Mouse (Mus musculus) limb, embryonic 11.5 days (tissue): Measurements from ENCODE around the gene BC004004. TPM values are rescaled to one million over a fixed set of nuclear protein-coding genes. Genes with fewer than 3 reads are reported as not detected.

Experiments
- ATAC-seq: fragments of 200-750 bp; cut with Nextera tagmentation; 2 replicates; pipeline ENCODE4 v1.8.0; 2017; ENCODE audit warnings: low read depth; ENCODE audit not compliant: insufficient number of reproducible peaks, low FRiP score, low TSS enrichment
- DNase-seq: peaks from one replicate; pipeline ENCODE4 v3.0.0-alpha.2; 2015; ENCODE audit warnings: low spot score
- H3K27ac ChIP-seq: fragments of 300-500 bp; sonication (generic); replicated peaks from 2 replicates; pipeline ENCODE4 v1.5.1; 2014; ENCODE audit warnings: low read depth, mild to moderate bottlenecking, low read length
- H3K27me3 ChIP-seq: fragments of 300-500 bp; sonication (generic); 2 replicates; pipeline ENCODE4 v1.6.1; 2014; ENCODE audit warnings: mild to moderate bottlenecking, low read length, mixed read lengths; ENCODE audit not compliant: control insufficient read depth, insufficient read depth
- H3K36me3 ChIP-seq: fragments of 300-500 bp; sonication (generic); 2 replicates; pipeline ENCODE4 v1.6.1; 2014; ENCODE audit warnings: mild to moderate bottlenecking, low read length, moderate library complexity, mixed read lengths; ENCODE audit not compliant: control insufficient read depth, insufficient read depth
- H3K4me1 ChIP-seq: fragments of 300-500 bp; sonication (generic); 2 replicates; pipeline ENCODE4 v1.6.1; 2014; ENCODE audit warnings: low read length, mixed read lengths; ENCODE audit not compliant: control insufficient read depth, insufficient read depth
- H3K4me2 ChIP-seq: fragments of 300-500 bp; sonication (generic); 2 replicates; pipeline ENCODE4 v1.6.1; 2014; ENCODE audit warnings: low read depth, mild to moderate bottlenecking, moderate library complexity; ENCODE audit not compliant: severe bottlenecking
- H3K4me3 ChIP-seq: fragments of 300-500 bp; sonication (generic); 2 replicates; pipeline ENCODE4 v1.5.1; 2014; ENCODE audit warnings: low read depth, low read length
- H3K9ac ChIP-seq: fragments of 300-500 bp; sonication (generic); 2 replicates; pipeline ENCODE4 v1.6.1; 2014; ENCODE audit warnings: mild to moderate bottlenecking, low read length
- H3K9me3 ChIP-seq: fragments of 300-500 bp; sonication (generic); 2 replicates; pipeline ENCODE4 v1.6.1; 2016; ENCODE audit warnings: low read length; ENCODE audit not compliant: control insufficient read depth
- WGBS: fragments of 180-500 bp; shearing (Covaris S2); extraction: QIAGEN DNeasy Blood & Tissue Kit; methylation state at CpG from one replicate; pipeline ENCODE4 v1.1.7; 2014; 5-methylcytosine and 5-hydroxymethylcytosine counted together
- polyA plus RNA-seq: library from polyadenylated mRNA; unstranded; fragments of >200 nt; fragmentation: Nextera tagmentation; extraction: Ambion mirVana; gene quantifications from 2 replicates; pipeline ENCODE4 v1.2.1, GENCODE M21; 2014

The BC004004 gene
- polyA plus RNA-seq, 1 experiment from 2014 or later: 50.0 TPM

GRCm38 (mm10) chr17:29304376-29305057 is 35.9 kb downstream of the BC004004 start:
- ATAC-seq: no peak
- Histone ChIP-seq H3K9me3 (no peaks in the 10 kb centered on the region), H3K9ac (no peak overlapping the region), H3K27ac (no peak overlapping the region), H3K4me2 (no peak overlapping the region), H3K4me1 (peaks cover 25% of the 10 kb centered on the region), H3K27me3 (no peaks in the 10 kb centered on the region), H3K36me3 (peaks cover 12% of the 10 kb centered on the region; the same call in 1 of the 2 replicates), H3K4me3 (no peak overlapping the region)
- DNase-seq: no peak
- 69% methylated on average over 13 of the region's 13 CpGs for WGBS

GRCm38 (mm10) chr17:29305058-29305806 is 36.6 kb downstream of the BC004004 start:
- Histone ChIP-seq H3K9ac (no peak overlapping the region), H3K9me3 (no peaks in the 10 kb centered on the region)

GRCm38 (mm10) chr17:29305871-29306270 is 37.3 kb downstream of the BC004004 start:
- Histone ChIP-seq H3K9ac (no peak overlapping the region), H3K27ac (no peak overlapping the region), H3K27me3 (no peaks in the 10 kb centered on the region), H3K9me3 (no peaks in the 10 kb centered on the region), H3K4me2 (no peak overlapping the region), H3K4me3 (no peak overlapping the region), H3K36me3 (peaks cover 7% of the 10 kb centered on the region; the same call in 1 of the 2 replicates), H3K4me1 (peaks cover 25% of the 10 kb centered on the region)
- DNase-seq (no peak), ATAC-seq (no peak)
- 59% methylated on average over 7 of the region's 7 CpGs for WGBS

More at GRCm38 (mm10) chr17:29305058-29305806, 36.6 kb downstream of the BC004004 start:
- ATAC-seq: no peak
- Histone ChIP-seq H3K4me1 (peaks cover 25% of the 10 kb centered on the region), H3K4me3 (no peak overlapping the region), H3K36me3 (peaks cover 8% of the 10 kb centered on the region; the same call in 1 of the 2 replicates), H3K4me2 (no peak overlapping the region), H3K27me3 (no peaks in the 10 kb centered on the region), H3K27ac (no peak overlapping the region)
- 30% methylated on average over 15 of the region's 15 CpGs for WGBS
- DNase-seq: no peak

- H3K4me3 ChIP-seq: no peak overlapping the region
- H3K36me3 ChIP-seq: no peaks in the 10 kb centered on the region
- H3K4me2 ChIP-seq: no peak overlapping the region
- no peak overlapping the region for H3K9ac ChIP-seq
- ATAC-seq (no peak), DNase-seq (no peak)
- H3K27me3 ChIP-seq: no peaks in the 10 kb centered on the region
- peaks cover 6% of the 10 kb centered on the region; the same call in 1 of the 2 replicates for H3K4me1 ChIP-seq
- WGBS: 71% methylated on average over 21 of the region's 21 CpGs
- H3K9me3 ChIP-seq: 0 out of 2 replicates have a peak, but pooled peaks cover 4% of the 10 kb centered on the region
- no peak overlapping the region for H3K27ac ChIP-seq
Observed at GRCm38 (mm10) chr17:29310056-29310623, 41.6 kb downstream of the BC004004 start.

- 0 out of 2 replicates have a peak, but pooled peaks cover 4% of the 10 kb centered on the region for H3K9me3 ChIP-seq
- no peaks in the 10 kb centered on the region for H3K36me3 ChIP-seq
- H3K4me2 ChIP-seq: no peak overlapping the region
- 87% methylated on average over 8 of the region's 8 CpGs for WGBS
- H3K27me3 ChIP-seq: no peaks in the 10 kb centered on the region
- H3K4me1 ChIP-seq: no peaks in the 10 kb centered on the region
- H3K9ac ChIP-seq: no peak overlapping the region
- DNase-seq: no peak
- ATAC-seq: no peak
- no peak overlapping the region for H3K27ac ChIP-seq
- no peak overlapping the region for H3K4me3 ChIP-seq
Observed at GRCm38 (mm10) chr17:29311602-29312001, 43.0 kb downstream of the BC004004 start.

GRCm38 (mm10) chr17:29312082-29312481 is 43.5 kb downstream of the BC004004 start:
- Histone ChIP-seq H3K4me1 (no peaks in the 10 kb centered on the region), H3K9me3 (0 out of 2 replicates have a peak, but pooled peaks cover 4% of the 10 kb centered on the region), H3K36me3 (no peaks in the 10 kb centered on the region), H3K9ac (no peak overlapping the region), H3K27ac (no peak overlapping the region), H3K4me2 (no peak overlapping the region), H3K4me3 (no peak overlapping the region), H3K27me3 (no peaks in the 10 kb centered on the region)
- ATAC-seq: no peak
- WGBS: 93% methylated on average over 2 of the region's 2 CpGs
- no peak for DNase-seq

- Histone ChIP-seq H3K4me3 (no peak overlapping the region), H3K4me2 (no peak overlapping the region), H3K27me3 (no peaks in the 10 kb centered on the region), H3K9me3 (0 out of 2 replicates have a peak, but pooled peaks cover 4% of the 10 kb centered on the region), H3K9ac (no peak overlapping the region), H3K27ac (no peak overlapping the region), H3K4me1 (no peaks in the 10 kb centered on the region), H3K36me3 (no peaks in the 10 kb centered on the region)
- ATAC-seq: no peak
- no peak for DNase-seq
Observed at GRCm38 (mm10) chr17:29313300-29313699, 44.7 kb downstream of the BC004004 start.

GRCm38 (mm10) chr17:29315672-29316465 is 47.3 kb downstream of the BC004004 start:
- ATAC-seq (no peak), DNase-seq (no peak)
- H3K9ac ChIP-seq: no peak overlapping the region
- no peak overlapping the region for H3K4me3 ChIP-seq
- 43% methylated on average over 9 of the region's 9 CpGs for WGBS
- H3K27me3 ChIP-seq: peaks cover 4% of the 10 kb centered on the region
- H3K9me3 ChIP-seq: 0 out of 2 replicates have a peak, but pooled peaks cover 4% of the 10 kb centered on the region
- H3K4me1 ChIP-seq: no peaks in the 10 kb centered on the region
- H3K27ac ChIP-seq: no peak overlapping the region
- H3K36me3 ChIP-seq: no peaks in the 10 kb centered on the region
- H3K4me2 ChIP-seq: no peak overlapping the region
